Mouse (Mus musculus) hindbrain, embryonic 13.5 days (tissue): ENCODE measurements at regions not wholly inside any gene's neighbourhood (a gene's known extent, or its start where the extent isn't known, plus 50 kb on each side); places are given as distances from the start of the nearest gene placed in this dataset.

Experiments
- ATAC-seq: fragments of 200-750 bp; cut with Nextera tagmentation; 2 replicates; pipeline ENCODE4 v1.8.0; 2017; ENCODE audit warnings: moderate TSS enrichment; ENCODE audit not compliant: low FRiP score
- H3K27ac ChIP-seq: fragments of 300-500 bp; sonication (generic); 2 replicates; pipeline ENCODE4 v1.5.1; 2015; ENCODE audit warnings: inconsistent platforms, mild to moderate bottlenecking, moderate library complexity
- H3K27me3 ChIP-seq: fragments of 300-500 bp; sonication (generic); 2 replicates; pipeline ENCODE4 v1.6.1; 2015; ENCODE audit warnings: mild to moderate bottlenecking, inconsistent platforms
- H3K36me3 ChIP-seq: fragments of 300-500 bp; sonication (generic); 2 replicates; pipeline ENCODE4 v1.6.1; 2015; ENCODE audit warnings: mild to moderate bottlenecking, inconsistent platforms
- H3K4me1 ChIP-seq: fragments of 300-500 bp; sonication (generic); replicated peaks from 2 replicates; pipeline ENCODE4 v1.6.1; 2015; ENCODE audit warnings: inconsistent platforms
- H3K4me2 ChIP-seq: fragments of 300-500 bp; sonication (generic); 2 replicates; pipeline ENCODE4 v1.6.1; 2015; ENCODE audit warnings: inconsistent platforms, mild to moderate bottlenecking, moderate library complexity
- H3K4me3 ChIP-seq: fragments of 300-500 bp; sonication (generic); 2 replicates; pipeline ENCODE4 v1.5.1; 2015; ENCODE audit warnings: mild to moderate bottlenecking, inconsistent platforms
- H3K9ac ChIP-seq: fragments of 300-500 bp; sonication (generic); 2 replicates; pipeline ENCODE4 v1.6.1; 2015; ENCODE audit warnings: mild to moderate bottlenecking, inconsistent platforms
- H3K9me3 ChIP-seq: fragments of 300-500 bp; sonication (generic); 2 replicates; pipeline ENCODE4 v1.6.1; 2016; ENCODE audit warnings: inconsistent platforms
- WGBS: fragments of 180-500 bp; shearing (Covaris S2); methylation state at CpG from one replicate; pipeline ENCODE4 v1.1.7; 2015; 5-methylcytosine and 5-hydroxymethylcytosine counted together

- WGBS, result 58% methylated on average over 4 of the region's 4 CpGs
- no peak for ATAC-seq
- no peaks in the 10 kb centered on the region for H3K9me3 ChIP-seq
- no peak overlapping the region for H3K27ac ChIP-seq
- no peak overlapping the region for H3K4me3 ChIP-seq
- no peaks in the 10 kb centered on the region for H3K36me3 ChIP-seq
- no peak overlapping the region for H3K4me2 ChIP-seq
- H3K9ac ChIP-seq, result no peak overlapping the region
- peaks cover 9% of the 10 kb centered on the region; the same call in 1 of the 2 replicates for H3K4me1 ChIP-seq
- peaks cover 7% of the 10 kb centered on the region; the same call in 1 of the 2 replicates for H3K27me3 ChIP-seq
These were observed 56.2 kb downstream of the Gm26897 start for GRCm38 (mm10) chr5:111789904-111790303.

- Histone ChIP-seq H3K27ac (no peak overlapping the region), H3K4me1 (peaks cover 9% of the 10 kb centered on the region; the same call in 1 of the 2 replicates), H3K36me3 (no peaks in the 10 kb centered on the region), H3K27me3 (peaks cover 7% of the 10 kb centered on the region; the same call in 1 of the 2 replicates), H3K9ac (no peak overlapping the region), H3K4me3 (no peak overlapping the region), H3K9me3 (no peaks in the 10 kb centered on the region), H3K4me2 (no peak overlapping the region)
- ATAC-seq, result no peak
- WGBS, result 79% methylated on average over 9 of the region's 9 CpGs
These were observed 56.8 kb downstream of the Gm26897 start for GRCm38 (mm10) chr5:111790527-111790926.

- Histone ChIP-seq H3K9me3 (no peaks in the 10 kb centered on the region), H3K27ac (no peak overlapping the region), H3K36me3 (no peaks in the 10 kb centered on the region), H3K4me2 (no peak overlapping the region), H3K27me3 (peaks cover 7% of the 10 kb centered on the region), H3K4me3 (no peak overlapping the region), H3K4me1 (peaks cover 9% of the 10 kb centered on the region; the same call in 1 of the 2 replicates), H3K9ac (no peak overlapping the region)
- ATAC-seq, result no peak
- WGBS, result 92% methylated on average over 5 of the region's 5 CpGs
These were observed 57.4 kb downstream of the Gm26897 start for GRCm38 (mm10) chr5:111791089-111791561.

- Histone ChIP-seq H3K9me3 (no peaks in the 10 kb centered on the region), H3K4me1 (peaks cover 9% of the 10 kb centered on the region; the same call in 1 of the 2 replicates), H3K27me3 (peaks cover 10% of the 10 kb centered on the region), H3K4me3 (no peak overlapping the region), H3K27ac (no peak overlapping the region), H3K9ac (no peak overlapping the region), H3K36me3 (no peaks in the 10 kb centered on the region), H3K4me2 (no peak overlapping the region)
- 88% methylated on average over 14 of the region's 14 CpGs for WGBS
- ATAC-seq, result no peak
These were observed 59.0 kb downstream of the Gm26897 start for GRCm38 (mm10) chr5:111792746-111793145.

GRCm38 (mm10) chr5:111793178-111793577 lies 59.5 kb downstream of the Gm26897 start:
- no peaks in the 10 kb centered on the region for H3K9me3 ChIP-seq
- no peak for ATAC-seq
- no peak overlapping the region for H3K4me3 ChIP-seq
- no peak overlapping the region for H3K4me2 ChIP-seq
- H3K9ac ChIP-seq, result no peak overlapping the region
- H3K4me1 ChIP-seq, result peaks cover 9% of the 10 kb centered on the region; the same call in 1 of the 2 replicates
- H3K27ac ChIP-seq, result no peak overlapping the region
- 85% methylated on average over 4 of the region's 4 CpGs for WGBS
- peaks cover 10% of the 10 kb centered on the region for H3K27me3 ChIP-seq
- no peaks in the 10 kb centered on the region for H3K36me3 ChIP-seq

GRCm38 (mm10) chr5:111796889-111797288 lies 63.2 kb downstream of the Gm26897 start:
- Histone ChIP-seq H3K27ac (no peak overlapping the region), H3K9me3 (no peaks in the 10 kb centered on the region), H3K27me3 (peaks cover 7% of the 10 kb centered on the region), H3K9ac (no peak overlapping the region), H3K4me3 (no peak overlapping the region), H3K36me3 (no peaks in the 10 kb centered on the region), H3K4me2 (no peak overlapping the region), H3K4me1 (peaks cover 19% of the 10 kb centered on the region)
- 77% methylated on average over 5 of the region's 5 CpGs for WGBS
- ATAC-seq, result no peak

- Histone ChIP-seq H3K27ac (0 out of 2 replicates have a peak overlapping the region, but pooled peaks have one; percentile 18), H3K9me3 (no peaks in the 10 kb centered on the region), H3K4me1 (peaks cover 13% of the 10 kb centered on the region), H3K4me2 (no peak overlapping the region), H3K36me3 (no peaks in the 10 kb centered on the region), H3K9ac (no peak overlapping the region; the same call in 1 of the 2 replicates), H3K4me3 (no peak overlapping the region), H3K27me3 (peaks cover 7% of the 10 kb centered on the region)
- ATAC-seq, result no peak
- WGBS, result 52% methylated on average over 15 of the region's 15 CpGs
These were observed 66.1 kb downstream of the Gm26897 start for GRCm38 (mm10) chr5:111799700-111800311.

- H3K9me3 ChIP-seq, result no peaks in the 10 kb centered on the region
- no peak overlapping the region for H3K9ac ChIP-seq
- no peaks in the 10 kb centered on the region for H3K36me3 ChIP-seq
- peaks cover 16% of the 10 kb centered on the region for H3K4me1 ChIP-seq
- H3K27me3 ChIP-seq, result peaks cover 12% of the 10 kb centered on the region
- H3K27ac ChIP-seq, result no peak overlapping the region
- WGBS, result 78% methylated on average over 11 of the region's 11 CpGs
- ATAC-seq, result no peak
- no peak overlapping the region for H3K4me2 ChIP-seq
- H3K4me3 ChIP-seq, result no peak overlapping the region
These were observed 66.8 kb downstream of the Gm26897 start for GRCm38 (mm10) chr5:111800511-111800910.

GRCm38 (mm10) chr5:111801051-111801450 lies 67.3 kb downstream of the Gm26897 start:
- peaks cover 12% of the 10 kb centered on the region for H3K27me3 ChIP-seq
- H3K27ac ChIP-seq, result no peak overlapping the region
- H3K9me3 ChIP-seq, result no peaks in the 10 kb centered on the region
- H3K4me2 ChIP-seq, result no peak overlapping the region
- peaks cover 21% of the 10 kb centered on the region for H3K4me1 ChIP-seq
- no peak overlapping the region for H3K9ac ChIP-seq
- H3K36me3 ChIP-seq, result no peaks in the 10 kb centered on the region
- H3K4me3 ChIP-seq, result no peak overlapping the region
- WGBS, result 79% methylated on average over 2 of the region's 2 CpGs
- no peak for ATAC-seq

GRCm38 (mm10) chr5:111804542-111804941 lies 70.8 kb downstream of the Gm26897 start:
- Histone ChIP-seq H3K4me1 (peaks cover 21% of the 10 kb centered on the region), H3K9me3 (no peaks in the 10 kb centered on the region), H3K4me3 (no peak overlapping the region), H3K36me3 (no peaks in the 10 kb centered on the region), H3K27ac (no peak overlapping the region), H3K4me2 (no peak overlapping the region), H3K27me3 (peaks cover 10% of the 10 kb centered on the region; the same call in 1 of the 2 replicates), H3K9ac (no peak overlapping the region)
- no peak for ATAC-seq
- 82% methylated on average over 6 of the region's 6 CpGs for WGBS

- Histone ChIP-seq H3K9me3 (no peaks in the 10 kb centered on the region), H3K27me3 (peaks cover 10% of the 10 kb centered on the region; the same call in 1 of the 2 replicates), H3K27ac (no peak overlapping the region), H3K4me2 (no peak overlapping the region), H3K4me3 (no peak overlapping the region), H3K36me3 (no peaks in the 10 kb centered on the region), H3K9ac (no peak overlapping the region), H3K4me1 (peaks cover 19% of the 10 kb centered on the region)
- 70% methylated on average over 7 of the region's 7 CpGs for WGBS
- no peak for ATAC-seq
These were observed 71.4 kb downstream of the Gm26897 start for GRCm38 (mm10) chr5:111805150-111805549.

GRCm38 (mm10) chr5:111805761-111806191 lies 72.1 kb downstream of the Gm26897 start:
- H3K4me2 ChIP-seq, result no peak overlapping the region
- no peak overlapping the region for H3K9ac ChIP-seq
- no peaks in the 10 kb centered on the region for H3K9me3 ChIP-seq
- peaks cover 19% of the 10 kb centered on the region for H3K4me1 ChIP-seq
- H3K36me3 ChIP-seq, result no peaks in the 10 kb centered on the region
- WGBS, result 42% methylated on average over 17 of the region's 17 CpGs
- ATAC-seq, result no peak
- no peak overlapping the region for H3K4me3 ChIP-seq
- H3K27ac ChIP-seq, result no peak overlapping the region
- peaks cover 10% of the 10 kb centered on the region; the same call in 1 of the 2 replicates for H3K27me3 ChIP-seq
